Mouse (Mus musculus): ENCODE data around the gene Fam173b.

DNA sequence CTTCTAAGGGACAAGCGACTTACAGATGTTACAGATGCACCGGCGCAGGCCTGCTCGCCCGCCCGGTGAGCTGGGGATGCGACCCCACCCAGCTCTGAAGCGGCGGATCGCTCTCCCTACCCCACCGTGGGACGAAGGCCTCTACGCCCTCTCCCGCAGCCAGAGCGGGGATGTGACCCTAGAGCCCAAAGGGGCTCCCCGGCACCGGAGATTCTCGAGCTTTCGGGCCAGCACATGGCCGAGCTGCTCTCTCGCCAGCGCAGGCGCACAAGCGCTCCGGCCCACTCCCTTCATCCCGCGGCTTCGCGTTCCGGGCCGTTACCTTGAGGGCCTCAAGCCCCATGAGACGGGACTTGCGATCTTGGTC lies 390 bp upstream of the Fam173b start:
- TF ChIP-seq CTCF (IDR thresholded peaks at IDR 0.05; ENCODE audit: low read depth) (no peak), EP300 (IDR thresholded peaks at IDR 0.05; ENCODE audit: low read depth) (no peak)
